Mouse (Mus musculus): Measurements from ENCODE around the gene Zbtb38. TPM values are rescaled to one million over a fixed set of nuclear protein-coding genes. Genes with fewer than 3 reads are reported as not detected.

The Zbtb38 gene
- 4.7 and 9.8 TPM in 2 replicates for polyA plus RNA-seq (2012; rRNA removed)

DNA sequence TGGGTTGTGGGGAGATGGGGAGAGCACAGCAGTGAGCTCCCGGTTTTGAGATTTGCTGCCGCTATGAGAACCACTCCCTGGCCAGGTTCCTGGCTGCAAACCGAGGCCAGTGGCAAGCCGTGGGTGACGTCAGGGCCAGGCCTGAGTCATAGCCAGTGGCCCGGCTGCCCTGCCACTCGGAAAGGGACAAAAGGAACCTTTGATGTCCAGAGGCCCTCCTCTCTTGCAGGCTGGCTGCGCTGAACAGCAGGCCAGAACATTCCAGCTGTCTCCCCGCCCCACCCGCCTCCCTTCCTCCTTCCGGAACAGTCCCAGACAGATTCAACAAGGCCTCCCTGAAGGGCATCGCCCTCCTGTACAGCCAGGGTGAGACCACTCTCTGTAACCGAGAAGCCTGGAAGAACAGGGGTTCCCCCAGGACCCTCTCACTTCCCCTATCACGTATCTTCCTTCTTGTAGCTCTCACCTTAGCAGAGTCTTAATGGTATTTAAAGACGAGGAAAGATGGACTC is at the start of gene Zbtb38:
Zbtb38 (minus strand) TSS at position 229 of the 512 bp plus-strand sequence.
- WGBS = 9% methylated on average over 15 of the region's 15 CpGs
- peak; percentile 62 for DNase-seq (ENCODE audit: low read depth, low spot score)

GRCm38 (mm10) chr9:96800131-96800825 is 47.6 kb upstream of the Zbtb38 start:
- no peak for DNase-seq (ENCODE audit: low read depth, low spot score)
- 7% methylated on average over 5 of the region's 5 CpGs for WGBS

DNA sequence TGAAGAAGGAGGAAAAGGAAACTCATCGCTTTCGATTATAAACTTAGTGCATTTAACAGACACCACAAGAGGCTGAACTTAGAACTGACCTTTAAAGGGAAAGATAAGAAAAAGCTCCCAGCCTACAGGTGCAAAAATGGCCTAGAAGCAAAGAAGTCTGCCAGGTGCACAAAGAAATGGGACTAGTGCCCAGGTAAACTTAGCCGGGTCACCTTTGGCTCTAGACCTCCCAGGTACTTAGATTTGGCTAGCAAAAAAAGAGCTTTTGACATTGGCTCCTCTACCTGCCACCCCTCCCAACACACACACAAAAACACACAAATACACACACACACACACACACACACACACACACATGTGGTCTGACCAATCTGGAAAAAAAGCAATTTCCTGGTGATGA is 44.7 kb upstream of the Zbtb38 start:
- peak; percentile 63 for DNase-seq (ENCODE audit: low read depth, low spot score)
- 33% methylated on average over 3 of the region's 3 CpGs for WGBS

- WGBS = 5% methylated on average over 10 of the region's 10 CpGs
- DNase-seq (ENCODE audit: low read depth, low spot score) = no peak
Measured at GRCm38 (mm10) chr9:96795399-96795928, 42.8 kb upstream of the Zbtb38 start.

DNA sequence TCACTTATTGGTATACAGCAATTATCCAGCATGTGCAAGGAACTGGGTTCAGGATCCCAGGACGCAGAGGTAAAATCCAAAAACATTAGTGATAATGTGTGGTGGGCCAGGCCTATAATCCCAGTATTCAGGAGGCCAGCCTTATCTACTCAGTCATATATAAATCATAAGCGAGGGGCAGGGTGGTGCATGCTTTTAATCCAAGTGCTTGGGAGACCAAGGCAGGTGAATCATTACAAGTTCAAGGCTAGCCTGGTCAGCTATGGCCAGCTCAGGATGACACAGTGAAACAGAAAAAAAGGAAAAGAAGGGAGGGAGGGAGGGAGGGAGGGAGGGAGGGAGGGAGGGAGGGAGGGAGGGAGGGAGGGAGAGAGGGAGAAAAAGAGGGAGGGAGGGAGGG is 42.0 kb upstream of the Zbtb38 start:
- WGBS = 76% methylated on average over 2 of the region's 2 CpGs
- no peak for DNase-seq (ENCODE audit: low read depth, low spot score)

DNA sequence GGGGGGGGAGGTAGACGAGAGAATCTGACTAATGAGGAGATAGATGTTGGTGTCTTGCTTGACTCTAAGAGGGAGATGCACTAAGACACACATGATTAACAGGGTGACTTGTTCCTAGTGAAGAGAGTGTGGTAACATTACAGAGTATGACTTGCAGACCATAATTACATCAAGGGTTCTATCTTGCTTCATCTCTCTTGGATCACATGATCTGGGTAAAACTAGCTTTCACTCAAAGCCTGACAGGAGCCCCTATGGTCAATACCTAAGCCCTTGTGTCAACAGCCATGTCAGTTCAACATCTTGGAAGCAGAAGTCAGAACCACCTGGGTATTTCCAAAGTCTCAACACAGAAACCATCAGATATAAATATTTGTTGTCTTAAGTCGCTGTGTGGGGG is 39.9 kb upstream of the Zbtb38 start:
- DNase-seq (ENCODE audit: low read depth, low spot score) = no peak
- 42% methylated on average over 2 of the region's 2 CpGs for WGBS

DNA sequence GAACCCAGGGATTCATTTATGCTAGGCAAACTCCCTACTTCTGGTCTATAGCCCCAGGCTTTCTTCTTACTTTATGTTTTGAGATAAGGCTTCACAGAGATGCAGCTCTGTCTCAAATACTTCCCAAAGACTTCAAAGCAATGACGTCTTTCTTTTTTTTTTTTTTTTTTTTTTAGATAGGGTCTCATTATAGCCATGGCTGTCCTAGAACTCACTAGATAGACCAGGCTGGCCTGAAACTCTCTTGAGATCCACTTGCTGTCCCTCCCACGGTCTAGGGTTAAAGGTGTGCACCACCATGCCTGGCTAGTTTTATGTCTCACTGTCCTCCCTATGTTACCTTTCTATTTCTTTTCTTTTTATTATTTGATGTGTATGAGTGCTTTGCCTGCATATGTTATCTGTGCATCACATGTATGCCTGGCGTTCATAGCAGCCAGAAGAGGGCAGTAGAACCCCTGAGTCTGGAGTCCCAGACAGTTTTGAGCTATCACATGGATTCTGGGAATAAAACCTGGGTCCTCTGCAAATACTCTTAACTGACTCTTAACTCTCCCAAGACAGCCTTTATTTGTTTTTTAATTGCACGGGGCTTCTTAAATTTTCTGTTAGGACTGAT is 37.9 kb upstream of the Zbtb38 start:
- WGBS = 76% methylated on average over 4 of the region's 4 CpGs
- DNase-seq (ENCODE audit: low read depth, low spot score) = no peak

DNA sequence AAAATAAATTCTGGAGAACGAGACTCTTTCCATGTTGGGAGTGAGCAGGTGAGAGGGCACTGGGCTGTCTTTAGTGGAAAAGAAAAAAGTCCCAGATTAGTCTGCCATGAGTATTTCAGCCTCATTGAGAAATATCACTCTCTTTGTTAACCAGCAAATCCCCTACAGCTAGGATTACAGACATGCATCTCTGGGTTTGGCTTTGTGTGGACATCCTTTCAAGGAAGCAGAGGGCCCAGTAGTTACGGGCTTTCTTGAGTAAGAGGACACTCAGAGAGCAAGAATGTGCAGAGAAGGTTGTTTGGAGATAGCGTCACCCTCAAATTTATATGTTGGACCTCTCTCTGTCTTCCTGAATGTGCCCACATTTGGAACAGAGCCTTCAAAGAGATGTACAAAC is 37.3 kb upstream of the Zbtb38 start:
- WGBS = 77% methylated on average over 3 of the region's 3 CpGs

DNA sequence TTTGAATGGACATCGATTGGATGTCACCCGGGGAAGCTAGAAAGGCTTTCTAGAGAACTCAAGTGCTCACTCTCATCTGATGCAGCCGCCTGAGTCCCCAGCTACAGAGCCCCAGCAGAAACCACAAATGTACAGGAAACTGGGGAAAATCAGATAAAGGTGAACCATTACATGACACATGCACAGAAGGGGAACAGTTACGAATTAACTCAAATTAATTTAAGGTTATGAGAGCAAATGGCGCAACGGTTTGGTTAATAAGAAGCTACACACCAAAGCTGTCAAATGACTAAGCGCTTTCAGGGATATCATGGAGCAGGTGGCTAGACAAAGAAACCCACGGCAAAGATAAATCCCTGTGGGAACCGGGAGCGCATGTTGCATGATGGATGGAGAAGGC is 35.2 kb upstream of the Zbtb38 start:
- no peak for DNase-seq (ENCODE audit: low read depth, low spot score)
- 27% methylated on average over 10 of the region's 10 CpGs for WGBS

More for the DNA sequence above, 37.3 kb upstream of the Zbtb38 start:
- DNase-seq (ENCODE audit: low read depth, low spot score) = no peak

- DNase-seq (ENCODE audit: low read depth, low spot score) = no peak
Measured at GRCm38 (mm10) chr9:96785871-96786342, 33.3 kb upstream of the Zbtb38 start.

GRCm38 (mm10) chr9:96785187-96785586 is 32.6 kb upstream of the Zbtb38 start:
- WGBS = 17% methylated on average over 3 of the region's 3 CpGs
- no peak for DNase-seq (ENCODE audit: low read depth, low spot score)

More at GRCm38 (mm10) chr9:96785871-96786342, 33.3 kb upstream of the Zbtb38 start:
- whole genome bisulfite sequencing = 11% methylated on average over 9 of the region's 9 CpGs

DNA sequence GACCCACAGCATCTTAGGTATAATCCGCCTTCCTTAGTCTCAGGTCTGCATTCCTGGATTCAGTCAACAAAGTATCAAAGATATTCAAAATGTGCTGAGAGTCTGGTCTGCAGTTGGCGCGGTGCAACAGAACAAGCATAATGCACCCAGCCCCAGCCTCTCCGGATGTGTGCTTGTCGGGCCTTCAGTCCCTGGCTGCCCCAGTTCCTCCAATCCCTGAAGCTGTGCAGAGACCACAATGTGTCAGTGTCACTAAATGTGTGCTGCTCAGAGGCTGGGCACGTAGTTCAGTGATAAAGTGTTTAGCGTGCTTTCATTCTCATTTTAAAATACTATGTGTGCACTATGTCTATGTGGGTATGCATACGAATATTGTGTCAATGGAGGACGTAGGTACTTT is 31.0 kb upstream of the Zbtb38 start:
- WGBS = 58% methylated on average over 9 of the region's 9 CpGs
- DNase-seq (ENCODE audit: low read depth, low spot score) = no peak

DNA sequence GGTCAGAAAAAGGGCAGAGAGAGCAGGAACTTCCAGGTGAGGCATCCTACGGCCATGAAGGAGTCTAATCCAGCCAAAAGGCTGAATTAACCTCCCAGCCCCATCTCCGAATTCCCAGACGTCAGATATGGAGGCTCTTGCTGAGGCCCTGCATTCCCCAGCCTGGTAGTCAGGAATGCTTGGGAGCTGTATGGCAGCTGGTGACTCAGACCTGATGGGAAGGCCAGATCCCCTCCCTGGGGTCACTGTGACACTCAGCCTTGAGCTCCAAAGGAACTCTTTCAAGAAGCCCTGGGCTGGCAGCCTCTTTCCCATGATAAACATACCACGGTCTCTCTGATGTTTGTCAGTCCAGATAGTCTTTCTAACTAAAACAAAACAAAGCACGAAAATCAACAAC is 30.6 kb upstream of the Zbtb38 start:
- 42% methylated on average over 5 of the region's 5 CpGs for WGBS
- DNase-seq (ENCODE audit: low read depth, low spot score) = no peak

- no peak for DNase-seq (ENCODE audit: low read depth, low spot score)
- whole genome bisulfite sequencing = 67% methylated on average over 8 of the region's 8 CpGs
Measured at GRCm38 (mm10) chr9:96782062-96782461, 29.4 kb upstream of the Zbtb38 start.

GRCm38 (mm10) chr9:96773146-96773545 is 20.5 kb upstream of the Zbtb38 start:
- 32% methylated on average over 6 of the region's 6 CpGs for WGBS
- no peak for DNase-seq (ENCODE audit: low read depth, low spot score)

DNA sequence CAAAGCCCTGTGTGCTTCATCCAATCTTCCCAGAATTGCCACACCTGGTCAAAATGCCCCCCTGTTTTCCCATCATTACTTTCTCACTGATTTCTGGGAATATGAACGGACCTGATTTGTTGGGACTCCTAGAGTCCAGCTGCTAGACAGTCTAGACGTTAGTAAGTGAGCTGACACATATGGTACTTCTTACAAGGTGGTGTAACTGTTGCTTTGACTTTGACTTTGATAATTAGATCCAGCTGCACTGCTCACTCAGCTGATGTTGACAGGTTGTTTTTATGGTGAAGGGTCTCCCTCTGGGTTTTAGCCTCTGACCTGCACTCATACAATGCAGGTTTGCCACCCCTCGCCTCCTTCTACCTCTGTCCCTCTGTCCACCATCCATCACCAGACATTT is 17.8 kb upstream of the Zbtb38 start:
- WGBS = 83% methylated on average over 3 of the region's 3 CpGs
- DNase-seq (ENCODE audit: low read depth, low spot score) = no peak

DNA sequence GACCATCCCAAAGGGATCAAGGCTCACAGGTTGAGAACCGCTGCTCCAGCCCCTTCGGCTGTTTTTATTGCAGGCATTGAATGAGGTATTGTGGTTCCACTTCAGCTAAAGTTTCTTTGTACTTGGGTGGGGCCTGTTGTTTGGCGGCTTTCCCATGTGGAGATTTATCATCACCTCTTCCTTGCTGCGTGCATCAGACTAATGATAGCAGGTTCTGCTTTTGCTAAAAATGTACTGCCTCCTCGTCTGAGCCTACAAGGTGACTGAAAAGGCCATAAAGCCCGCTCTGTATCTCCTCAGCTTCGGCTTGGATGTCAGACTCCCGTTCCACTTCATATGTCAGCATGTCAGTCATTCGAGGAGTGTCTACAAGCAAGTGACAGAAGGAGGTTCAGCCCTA is 17.0 kb upstream of the Zbtb38 start:
- no peak for DNase-seq (ENCODE audit: low read depth, low spot score)
- 24% methylated on average over 9 of the region's 9 CpGs for WGBS

- no peak for DNase-seq (ENCODE audit: low read depth, low spot score)
Measured at GRCm38 (mm10) chr9:96767874-96768273, 15.2 kb upstream of the Zbtb38 start.

GRCm38 (mm10) chr9:96766078-96766477 is 13.4 kb upstream of the Zbtb38 start:
- no peak for DNase-seq (ENCODE audit: low read depth, low spot score)

GRCm38 (mm10) chr9:96765410-96765809 is 12.8 kb upstream of the Zbtb38 start:
- DNase-seq (ENCODE audit: low read depth, low spot score) = no peak
- 23% methylated on average over 5 of the region's 5 CpGs for WGBS

Measured in large intestine, adult 2 months (tissue).